Mouse (Mus musculus): ENCODE data around the gene Lmf1. TPM values are rescaled to one million over a fixed set of nuclear protein-coding genes. Genes with fewer than 3 reads are reported as not detected.

The Lmf1 gene
- total RNA-seq, 2 experiments from 2014 or later, result 26.2 to 27.2 TPM

DNA sequence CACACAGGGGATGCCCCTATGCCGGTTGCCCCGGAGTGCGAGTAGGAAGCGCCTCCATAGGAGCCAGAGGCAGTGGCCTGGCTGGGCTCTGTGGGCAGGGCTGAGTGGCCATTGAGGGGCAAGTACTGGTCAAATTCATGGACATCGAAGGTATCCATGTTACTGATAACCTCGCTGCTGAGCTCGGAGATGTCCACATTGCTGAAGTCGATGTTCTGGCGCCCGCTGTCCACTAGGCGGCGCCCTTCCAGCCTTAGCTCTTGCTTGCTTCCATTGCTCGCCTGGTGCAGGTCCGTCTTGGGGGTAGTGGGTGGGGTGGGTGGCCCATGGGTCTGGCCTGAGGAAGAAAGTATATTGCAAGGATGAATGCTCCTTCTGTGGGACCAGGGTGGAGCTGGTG is 11.1 kb upstream of the Lmf1 start:
- DNase-seq (ENCODE audit: low spot score in 2 of 2), result peak; percentile 81

DNA sequence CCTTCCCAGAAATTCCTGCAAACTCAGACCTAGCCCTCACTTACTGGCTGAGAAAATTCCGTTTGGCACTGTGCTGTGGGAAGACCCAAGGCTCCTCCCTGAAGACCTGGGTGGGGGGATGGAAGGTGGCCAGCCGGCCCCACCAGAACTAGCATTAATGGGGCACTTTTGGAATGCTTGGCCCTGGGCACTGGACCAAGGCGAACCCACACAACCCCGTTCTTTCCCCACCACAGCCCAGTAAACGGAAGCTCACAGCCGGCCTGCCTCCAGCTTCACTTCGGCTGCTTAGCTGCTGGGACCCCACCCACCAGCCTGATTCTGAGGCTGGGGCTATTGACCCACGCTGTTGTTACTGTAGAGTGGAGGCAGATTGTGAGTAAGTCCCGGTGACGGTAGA is 10.7 kb upstream of the Lmf1 start:
- DNase-seq (ENCODE audit: low spot score in 2 of 2), result peak; percentile 62 to 65

GRCm38 (mm10) chr17:25568880-25569279 is 10.0 kb upstream of the Lmf1 start:
- no peak for DNase-seq (ENCODE audit: low spot score in 2 of 2)

DNA sequence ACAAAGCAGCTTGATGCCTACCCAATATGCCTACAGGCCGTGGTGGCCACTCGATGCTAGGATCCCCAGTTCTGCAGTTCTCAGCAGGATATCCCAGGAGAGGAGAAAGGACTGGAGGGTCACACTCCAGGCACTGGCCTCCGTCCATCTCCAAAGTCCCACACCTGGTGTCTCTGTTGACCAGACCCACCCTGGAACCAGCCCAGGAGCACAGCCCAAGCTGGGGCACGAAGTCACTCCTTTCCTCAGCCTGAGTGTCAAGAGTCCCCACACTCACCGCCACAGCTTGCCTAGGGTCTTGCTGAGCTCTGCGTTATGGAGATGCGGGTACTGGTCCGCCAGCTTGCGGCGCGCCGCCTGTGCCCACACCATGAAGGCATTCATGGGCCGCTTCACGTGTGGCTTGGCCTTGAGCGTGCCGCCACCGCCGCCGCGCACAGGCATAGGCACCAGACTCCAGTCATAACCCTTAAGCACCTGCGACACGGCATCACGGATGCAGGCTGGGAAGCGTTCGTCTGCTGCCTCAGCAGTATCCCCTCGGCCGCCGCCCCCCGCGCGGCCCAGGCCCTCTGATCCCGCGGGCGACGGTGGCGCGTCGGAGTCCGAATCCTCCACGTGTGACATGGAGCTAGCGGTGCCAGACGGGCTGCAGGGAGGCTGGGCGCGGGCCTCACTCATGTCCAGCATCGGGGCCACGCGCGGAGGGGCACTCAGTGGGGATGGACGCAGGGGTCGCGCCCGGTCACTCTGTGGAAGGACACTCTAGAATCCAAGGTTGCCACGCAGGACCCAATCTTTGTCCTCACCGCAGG is 8.8 kb upstream of the Lmf1 start:
- DNase-seq (ENCODE audit: low spot score in 2 of 2), result no peak

GRCm38 (mm10) chr17:25570648-25571452 is 8.0 kb upstream of the Lmf1 start, which contains the start of gene Sox8:
Sox8 (minus strand) TSS chr17:25570686.
- peak; percentile 89 to 94 for DNase-seq (ENCODE audit: low spot score in 2 of 2)

DNA sequence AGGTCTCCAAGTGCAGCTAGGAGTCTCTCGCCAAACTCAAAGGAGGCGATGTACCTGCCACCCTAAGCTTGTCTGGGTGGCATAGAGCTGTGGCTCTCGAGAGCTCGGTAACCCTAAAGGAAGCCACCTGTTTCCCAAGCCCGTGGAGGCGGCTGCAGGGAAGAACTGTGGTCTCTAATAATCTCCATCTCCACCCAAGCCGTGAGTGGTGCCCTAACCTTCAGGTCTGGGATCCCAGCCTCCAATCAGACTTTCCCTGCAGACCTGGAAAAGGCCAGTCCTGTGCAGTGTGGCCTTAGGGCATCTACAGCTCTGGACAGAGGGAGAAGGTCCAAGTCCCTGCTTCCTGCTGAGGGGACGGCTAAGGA is 7.4 kb upstream of the Lmf1 start:
- no peak for DNase-seq (ENCODE audit: low spot score in 2 of 2)

- DNase-seq (ENCODE audit: low spot score in 2 of 2), result peak in 1 of 2 experiments; percentile 40
Measured at GRCm38 (mm10) chr17:25575208-25575971, 3.5 kb upstream of the Lmf1 start.

DNA sequence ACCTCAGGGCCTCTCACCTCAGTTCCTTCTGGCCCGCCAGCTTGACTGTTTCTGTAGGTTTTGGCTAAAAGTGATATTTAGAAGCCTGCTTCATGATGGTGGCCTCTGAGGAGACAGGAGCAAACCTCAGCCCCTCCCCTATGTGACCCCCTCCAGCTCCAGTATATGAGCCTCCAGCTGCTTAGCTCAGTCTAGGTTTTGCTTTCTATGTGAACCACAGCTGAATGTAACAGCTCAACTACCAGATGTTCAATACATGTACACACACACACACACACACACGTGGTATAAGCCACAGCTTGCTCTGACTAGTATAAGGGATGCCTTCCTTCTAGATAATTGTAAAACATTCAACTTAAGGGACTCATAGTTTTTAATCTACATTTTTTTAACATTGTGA is 2.9 kb upstream of the Lmf1 start:
- no peak for DNase-seq (ENCODE audit: low spot score in 2 of 2)

DNA sequence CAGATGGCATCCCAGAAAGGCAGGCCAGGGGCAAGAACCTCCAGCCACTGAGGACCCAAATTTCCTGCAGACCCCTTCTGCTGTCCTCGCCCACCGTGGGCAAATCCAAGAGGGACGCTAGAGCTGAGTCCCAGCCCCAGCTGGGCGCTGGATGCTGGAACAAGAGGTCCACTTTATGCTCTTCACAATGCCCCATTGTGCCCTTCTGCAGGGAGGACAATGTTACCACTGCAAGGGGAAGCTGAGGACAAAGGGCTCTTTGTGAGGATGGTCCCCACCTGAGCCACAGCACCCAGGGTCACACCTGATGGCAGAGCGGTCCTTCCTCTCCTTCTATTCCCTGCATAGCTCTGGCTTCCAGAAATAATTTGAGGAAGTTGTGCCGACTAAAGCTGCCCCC is 1.6 kb upstream of the Lmf1 start:
- no peak for DNase-seq (ENCODE audit: low spot score in 2 of 2)

GRCm38 (mm10) chr17:25577702-25578101 is 1.2 kb upstream of the Lmf1 start:
- no peak for DNase-seq (ENCODE audit: low spot score in 2 of 2)

DNA sequence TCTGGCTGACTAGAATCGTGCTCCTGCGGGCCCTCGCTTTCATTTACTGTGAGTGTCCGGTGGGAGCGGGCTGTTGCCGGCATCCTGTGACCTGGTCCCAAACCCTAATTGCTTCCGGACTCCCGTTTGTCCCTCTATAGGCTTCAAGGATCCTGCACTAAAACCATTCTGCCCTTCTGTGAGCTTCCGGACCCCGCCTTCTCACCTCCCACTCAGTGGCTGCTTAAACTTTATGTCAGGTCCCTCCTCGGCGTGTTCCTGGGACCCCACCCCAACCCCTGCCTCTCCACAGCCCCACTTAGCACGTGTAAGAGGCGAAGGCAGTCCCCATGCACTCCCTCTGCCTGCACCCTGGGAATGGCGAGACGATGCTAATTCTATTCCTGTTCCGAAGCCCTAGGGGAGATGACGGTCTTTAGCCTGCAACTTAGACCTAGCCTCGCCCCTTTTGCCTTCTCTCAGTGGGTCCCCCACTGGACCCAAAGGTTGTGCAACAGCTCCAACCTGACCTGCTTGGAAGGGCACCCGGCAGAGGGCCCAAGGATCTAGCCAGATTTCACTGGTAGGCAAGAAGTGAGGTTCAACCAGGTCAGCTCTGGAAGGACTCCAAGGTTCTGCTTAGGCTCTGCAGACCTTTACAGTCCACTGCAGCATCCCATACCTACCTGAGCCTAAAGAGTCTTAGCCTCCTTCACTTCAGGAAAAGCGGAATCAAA is 605 bp downstream of the Lmf1 start:
- no peak for DNase-seq (ENCODE audit: low spot score in 2 of 2)

DNA sequence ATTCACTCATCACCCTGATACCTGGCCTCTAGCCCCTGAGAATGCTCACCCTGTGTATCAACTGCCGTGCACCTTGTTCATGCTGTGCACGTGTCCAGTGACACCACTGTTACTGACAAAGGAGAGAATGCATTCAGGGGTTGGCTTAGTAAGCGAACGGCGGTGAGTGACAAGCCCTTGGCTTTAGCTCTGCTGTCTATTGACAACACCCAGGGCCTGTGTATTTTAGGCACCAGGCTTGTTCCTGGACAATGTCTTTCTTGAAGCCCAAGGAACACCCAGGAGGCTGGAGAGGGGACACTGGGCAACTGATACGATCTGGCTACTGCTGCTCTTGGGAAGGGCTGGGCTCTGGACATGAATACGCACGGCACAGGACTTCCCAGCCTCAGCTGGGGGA is 3.2 kb downstream of the Lmf1 start:
- no peak for DNase-seq (ENCODE audit: low spot score in 2 of 2)

GRCm38 (mm10) chr17:25583099-25583498 is 4.2 kb downstream of the Lmf1 start:
- no peak for DNase-seq (ENCODE audit: low spot score in 2 of 2)

GRCm38 (mm10) chr17:25583858-25584257 is 5.0 kb downstream of the Lmf1 start:
- DNase-seq (ENCODE audit: low spot score in 2 of 2), result no peak

GRCm38 (mm10) chr17:25584646-25585045 is 5.8 kb downstream of the Lmf1 start:
- DNase-seq (ENCODE audit: low spot score in 2 of 2), result no peak

GRCm38 (mm10) chr17:25590068-25590467 is 11.2 kb downstream of the Lmf1 start:
- no peak for DNase-seq (ENCODE audit: low spot score in 2 of 2)

DNA sequence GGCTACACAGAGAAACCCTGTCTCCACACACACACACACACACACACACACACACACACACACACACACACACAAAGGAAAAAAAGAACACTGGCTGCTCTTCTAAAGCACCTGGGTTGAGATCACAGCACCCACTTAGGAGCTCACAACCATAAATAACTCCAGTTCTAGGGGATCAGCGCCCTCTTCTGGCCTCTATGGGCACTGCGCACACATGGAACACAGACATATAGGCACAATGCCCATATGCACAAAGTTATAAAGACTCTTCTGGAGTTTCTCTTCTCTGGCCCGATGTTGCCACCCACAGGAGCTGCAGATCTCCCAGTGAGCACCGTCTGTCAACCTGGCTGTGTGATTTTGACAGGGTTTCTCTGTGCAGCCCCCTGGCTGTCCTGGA is 12.1 kb downstream of the Lmf1 start:
- DNase-seq (ENCODE audit: low spot score in 2 of 2), result no peak

DNA sequence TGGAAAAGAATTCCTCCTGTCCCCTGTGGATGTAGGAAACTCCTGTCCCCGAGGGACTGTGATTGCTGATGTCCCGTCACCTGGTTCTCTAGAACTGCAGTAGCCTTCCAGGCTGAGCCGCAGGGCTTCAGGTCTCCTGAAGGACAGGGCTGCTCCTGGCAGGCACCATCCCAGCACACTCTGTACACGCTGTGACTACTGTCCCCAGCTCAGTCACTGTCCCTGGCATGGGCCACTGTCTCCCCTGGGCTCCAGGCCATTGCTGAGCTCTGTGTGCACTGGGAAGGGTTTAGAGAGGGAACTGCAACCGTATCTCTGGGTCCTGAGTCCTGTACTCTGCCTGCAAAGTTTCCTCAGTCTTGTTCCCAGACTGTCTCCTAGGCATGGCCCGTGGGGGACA is 13.5 kb downstream of the Lmf1 start:
- no peak for DNase-seq (ENCODE audit: low spot score in 2 of 2)

DNA sequence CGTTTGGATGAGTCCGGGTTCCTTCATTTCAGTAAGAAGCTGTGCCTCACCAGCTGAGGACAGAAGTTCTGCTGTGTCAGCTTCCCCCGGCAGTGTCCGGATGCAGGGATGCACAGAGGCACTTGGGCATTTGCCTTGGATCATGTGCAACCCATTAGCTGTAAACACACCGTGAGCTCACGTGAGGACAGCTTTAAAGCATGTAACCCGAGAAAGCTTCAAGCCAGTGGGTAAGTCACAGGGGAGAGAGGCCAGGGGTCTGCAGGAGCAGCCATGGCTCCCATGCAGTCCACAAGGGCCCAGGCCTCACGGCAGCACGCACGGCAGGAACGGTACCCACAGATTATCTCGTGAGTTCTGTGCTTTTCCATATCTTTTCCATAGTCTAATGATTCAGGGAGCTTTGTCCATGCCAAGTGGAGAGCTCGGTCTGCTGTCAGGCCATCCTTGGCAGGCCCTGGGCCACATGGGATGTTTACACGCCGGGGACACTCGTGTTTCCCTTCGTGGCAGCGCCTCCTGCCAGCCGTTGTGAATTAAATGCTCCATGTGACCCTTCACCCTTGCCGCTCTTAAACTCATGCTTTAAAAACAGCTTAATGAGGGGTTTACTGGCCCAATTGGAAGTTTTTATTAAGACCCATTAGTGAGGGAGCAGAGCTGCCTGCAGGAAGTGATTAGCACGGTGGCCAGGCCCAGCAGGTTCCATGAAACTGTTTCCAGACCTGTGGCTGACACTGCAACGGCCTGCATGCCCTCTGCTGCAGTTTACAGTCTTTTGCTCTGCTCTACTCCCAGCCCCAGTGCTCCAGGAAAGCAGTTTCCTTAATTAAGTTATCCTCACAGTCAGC is 14.8 kb downstream of the Lmf1 start:
- no peak for DNase-seq (ENCODE audit: low spot score in 2 of 2)

DNA sequence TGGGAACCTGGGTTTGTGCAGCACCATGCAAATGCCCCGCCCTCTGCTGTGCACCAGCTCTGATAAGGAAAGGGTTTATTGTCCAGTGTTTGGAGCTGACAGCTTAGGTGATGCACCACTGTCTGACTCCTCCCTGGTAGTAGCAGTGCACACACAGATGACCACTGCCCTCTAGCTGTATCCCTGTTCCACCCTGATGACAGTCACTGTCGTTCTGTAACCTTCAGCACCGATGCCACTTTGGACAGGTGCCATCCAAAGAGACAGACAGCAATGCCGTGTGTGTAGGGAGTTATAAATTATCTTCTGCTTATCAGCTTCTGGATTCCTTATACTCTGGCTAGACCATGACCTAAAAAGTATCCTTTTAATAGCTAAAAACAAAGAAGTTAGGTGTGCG is 16.6 kb downstream of the Lmf1 start:
- DNase-seq (ENCODE audit: low spot score in 2 of 2), result no peak
